Mouse (Mus musculus) spleen, postnatal 14 days (tissue): Measurements from ENCODE around the gene Ehbp1.

Source experiments
- DNase-seq, 2 experiments: peaks; one replicate each; pipeline ENCODE4 v3.0.0; 2021 to 2022; ENCODE audit warnings: low spot score in 2 of 2

The Ehbp1 gene

GRCm38 (mm10) chr11:22196776-22197175 lies 145.3 kb downstream of the Ehbp1 start:
- DNase-seq, result no peak

- DNase-seq, result no peak
Measured at GRCm38 (mm10) chr11:22194607-22195006, 147.5 kb downstream of the Ehbp1 start.

GRCm38 (mm10) chr11:22190576-22190975 lies 151.5 kb downstream of the Ehbp1 start:
- no peak for DNase-seq

- no peak for DNase-seq
Measured at GRCm38 (mm10) chr11:22189970-22190369, 152.1 kb downstream of the Ehbp1 start.

- DNase-seq, result no peak
Measured at GRCm38 (mm10) chr11:22181530-22182501, 160.3 kb downstream of the Ehbp1 start.

GRCm38 (mm10) chr11:22180146-22180545 lies 161.9 kb downstream of the Ehbp1 start:
- no peak for DNase-seq

GRCm38 (mm10) chr11:22178569-22178968 lies 163.5 kb downstream of the Ehbp1 start:
- DNase-seq, result no peak

GRCm38 (mm10) chr11:22174311-22174710 lies 167.8 kb downstream of the Ehbp1 start:
- DNase-seq, result no peak

- DNase-seq, result no peak
Measured at GRCm38 (mm10) chr11:22170962-22171638, 171.0 kb downstream of the Ehbp1 start.

- DNase-seq, result no peak
Measured at GRCm38 (mm10) chr11:22157882-22158281, 184.2 kb downstream of the Ehbp1 start.

GRCm38 (mm10) chr11:22156182-22156581 lies 185.9 kb downstream of the Ehbp1 start:
- no peak for DNase-seq

- no peak for DNase-seq
Measured at GRCm38 (mm10) chr11:22155366-22156095, 186.6 kb downstream of the Ehbp1 start.

- no peak for DNase-seq
Measured at GRCm38 (mm10) chr11:22154501-22155294, 187.4 kb downstream of the Ehbp1 start.

GRCm38 (mm10) chr11:22140737-22141136 lies 201.4 kb downstream of the Ehbp1 start:
- DNase-seq, result no peak

- DNase-seq, result no peak
Measured at GRCm38 (mm10) chr11:22138466-22138865, 203.6 kb downstream of the Ehbp1 start.

- DNase-seq, result no peak
Measured at GRCm38 (mm10) chr11:22125188-22125587, 216.9 kb downstream of the Ehbp1 start.

- DNase-seq, result no peak
Measured at GRCm38 (mm10) chr11:22118853-22119252, 223.2 kb downstream of the Ehbp1 start.

- DNase-seq, result no peak
Measured at GRCm38 (mm10) chr11:22112161-22112560, 229.9 kb downstream of the Ehbp1 start.

GRCm38 (mm10) chr11:22089346-22089745 lies 252.7 kb downstream of the Ehbp1 start:
- DNase-seq, result no peak

- no peak for DNase-seq
Measured at GRCm38 (mm10) chr11:22063352-22063751, 278.7 kb downstream of the Ehbp1 start.

GRCm38 (mm10) chr11:22061660-22062059 lies 280.4 kb downstream of the Ehbp1 start:
- no peak for DNase-seq
